Mouse (Mus musculus) lung, adult 2 months (tissue): ENCODE measurements around the gene Tfip11.

Experiments
- CTCF ChIP-seq: fragments of 200-500 bp; IDR thresholded peaks from 2 replicates; pipeline ENCODE4 v1.5.1; 2011; ENCODE audit warnings: mild to moderate bottlenecking, low read length, control low read depth; ENCODE audit not compliant: insufficient read depth
- POLR2A ChIP-seq: fragments of 200-500 bp; IDR thresholded peaks from 2 replicates; pipeline ENCODE4 v1.6.1; 2011; ENCODE audit warnings: low read depth, mild to moderate bottlenecking, control low read depth, low read length, borderline replicate concordance; ENCODE audit errors: extremely low read depth

- TF ChIP-seq POLR2A (no peak), CTCF (no peak)
These were observed 40.5 kb upstream of the Tfip11 start for GRCm38 (mm10) chr5:112285548-112286085.
